Mouse (Mus musculus) liver, embryonic 12.5 days (tissue): ENCODE data around the gene Slc29a3. TPM values are rescaled to one million over a fixed set of nuclear protein-coding genes. Genes with fewer than 3 reads are reported as not detected.

Source experiments
- ATAC-seq: fragments of 200-750 bp; cut with Nextera tagmentation; 2 replicates; pipeline ENCODE4 v1.8.0; 2017; ENCODE audit warnings: moderate number of reproducible peaks, mild to moderate bottlenecking, moderate library complexity
- H3K27ac ChIP-seq: fragments of 300-500 bp; sonication (generic); 2 replicates; pipeline ENCODE4 v1.5.1; 2016; ENCODE audit warnings: mild to moderate bottlenecking
- H3K27me3 ChIP-seq: fragments of 300-500 bp; sonication (generic); replicated peaks from 2 replicates; pipeline ENCODE4 v1.6.1; 2016; ENCODE audit warnings: mild to moderate bottlenecking, moderate library complexity
- H3K36me3 ChIP-seq: fragments of 300-500 bp; sonication (generic); 2 replicates; pipeline ENCODE4 v1.6.1; 2016; ENCODE audit warnings: mild to moderate bottlenecking, moderate library complexity
- H3K4me1 ChIP-seq: fragments of 300-500 bp; sonication (generic); 2 replicates; pipeline ENCODE4 v1.6.1; 2016
- H3K4me2 ChIP-seq: fragments of 300-500 bp; sonication (generic); 2 replicates; pipeline ENCODE4 v1.6.1; 2016; ENCODE audit warnings: mild to moderate bottlenecking, moderate library complexity
- H3K4me3 ChIP-seq: fragments of 300-500 bp; sonication (generic); 2 replicates; pipeline ENCODE4 v1.5.1; 2016; ENCODE audit warnings: mild to moderate bottlenecking, moderate library complexity
- H3K9ac ChIP-seq: fragments of 300-500 bp; sonication (generic); 2 replicates; pipeline ENCODE4 v1.6.1; 2016; ENCODE audit warnings: mild to moderate bottlenecking, moderate library complexity
- H3K9me3 ChIP-seq: fragments of 300-500 bp; sonication (generic); replicated peaks from 2 replicates; pipeline ENCODE4 v1.6.1; 2016; ENCODE audit warnings: mild to moderate bottlenecking, moderate library complexity
- WGBS: fragments of 180-500 bp; shearing (Covaris S2); methylation state at CpG from one replicate; pipeline ENCODE4 v1.1.7; 2016; ENCODE audit not compliant: insufficient replicate concordance; 5-methylcytosine and 5-hydroxymethylcytosine counted together
- polyA plus RNA-seq: library from polyadenylated mRNA; unstranded; fragments of >200 nt; fragmentation: Nextera tagmentation; extraction: Ambion mirVana; gene quantifications from 2 replicates; pipeline ENCODE4 v1.2.1, GENCODE M21; 2016

Gene Slc29a3
- polyA plus RNA-seq, 1 experiment from 2014 or later: 4.2 TPM

- H3K9ac ChIP-seq: no peak overlapping the region
- no peaks in the 10 kb centered on the region for H3K9me3 ChIP-seq
- H3K36me3 ChIP-seq: no peaks in the 10 kb centered on the region
- 60% methylated on average over 10 of the region's 10 CpGs for WGBS
- no peak overlapping the region for H3K4me2 ChIP-seq
- H3K4me3 ChIP-seq: no peak overlapping the region
- H3K27me3 ChIP-seq: no peaks in the 10 kb centered on the region; the same call in 1 of the 2 replicates
- H3K4me1 ChIP-seq: peaks cover 23% of the 10 kb centered on the region; the same call in 1 of the 2 replicates
- no peak overlapping the region for H3K27ac ChIP-seq
- no peak for ATAC-seq
Observed at GRCm38 (mm10) chr10:60792365-60792764, 39.8 kb upstream of the Slc29a3 start.

GRCm38 (mm10) chr10:60790912-60791311, 38.3 kb upstream of the Slc29a3 start:
- 52% methylated on average over 6 of the region's 6 CpGs for WGBS
- Histone ChIP-seq H3K27ac (no peak overlapping the region), H3K4me2 (no peak overlapping the region), H3K9me3 (no peaks in the 10 kb centered on the region), H3K4me1 (peaks cover 23% of the 10 kb centered on the region; the same call in 1 of the 2 replicates), H3K4me3 (no peak overlapping the region), H3K36me3 (no peaks in the 10 kb centered on the region), H3K27me3 (no peaks in the 10 kb centered on the region; the same call in 1 of the 2 replicates), H3K9ac (no peak overlapping the region)
- no peak for ATAC-seq

- H3K9ac ChIP-seq: no peak overlapping the region
- ATAC-seq: no peak
- H3K36me3 ChIP-seq: no peaks in the 10 kb centered on the region
- WGBS: 71% methylated on average over 16 of the region's 16 CpGs
- H3K27me3 ChIP-seq: no peaks in the 10 kb centered on the region; the same call in 1 of the 2 replicates
- H3K4me3 ChIP-seq: no peak overlapping the region
- no peaks in the 10 kb centered on the region for H3K9me3 ChIP-seq
- no peak overlapping the region for H3K4me2 ChIP-seq
- H3K27ac ChIP-seq: no peak overlapping the region
- H3K4me1 ChIP-seq: 0 out of 2 replicates have a peak, but pooled peaks cover under 1% of the 10 kb centered on the region
Observed at GRCm38 (mm10) chr10:60787303-60788074, 34.9 kb upstream of the Slc29a3 start.

GRCm38 (mm10) chr10:60783608-60784007, 31.0 kb upstream of the Slc29a3 start:
- no peak overlapping the region for H3K9ac ChIP-seq
- H3K4me1 ChIP-seq: no peaks in the 10 kb centered on the region
- H3K27ac ChIP-seq: no peak overlapping the region
- ATAC-seq: no peak
- no peak overlapping the region for H3K4me3 ChIP-seq
- no peaks in the 10 kb centered on the region; the same call in 1 of the 2 replicates for H3K27me3 ChIP-seq
- 62% methylated on average over 2 of the region's 2 CpGs for WGBS
- no peaks in the 10 kb centered on the region for H3K36me3 ChIP-seq
- H3K9me3 ChIP-seq: no peaks in the 10 kb centered on the region
- H3K4me2 ChIP-seq: no peak overlapping the region

- 0 out of 2 replicates have a peak, but pooled peaks have one; percentile 8 for ATAC-seq
- H3K9ac ChIP-seq: no peak overlapping the region
- 0 out of 2 replicates have a peak overlapping the region, but pooled peaks have one; percentile 23 for H3K4me2 ChIP-seq
- H3K27me3 ChIP-seq: no peaks in the 10 kb centered on the region; the same call in 1 of the 2 replicates
- 9% methylated on average over 9 of the region's 9 CpGs for WGBS
- no peak overlapping the region for H3K4me3 ChIP-seq
- no peak overlapping the region for H3K27ac ChIP-seq
- H3K9me3 ChIP-seq: no peaks in the 10 kb centered on the region
- H3K36me3 ChIP-seq: 0 out of 2 replicates have a peak, but pooled peaks cover 4% of the 10 kb centered on the region
- no peaks in the 10 kb centered on the region for H3K4me1 ChIP-seq
Observed at GRCm38 (mm10) chr10:60779628-60780027, 27.0 kb upstream of the Slc29a3 start.

GRCm38 (mm10) chr10:60778542-60778941, 25.9 kb upstream of the Slc29a3 start:
- H3K4me2 ChIP-seq: no peak overlapping the region
- no peak overlapping the region for H3K9ac ChIP-seq
- no peak overlapping the region for H3K4me3 ChIP-seq
- H3K27me3 ChIP-seq: no peaks in the 10 kb centered on the region; the same call in 1 of the 2 replicates
- no peak overlapping the region for H3K27ac ChIP-seq
- 0 out of 2 replicates have a peak, but pooled peaks cover 6% of the 10 kb centered on the region for H3K36me3 ChIP-seq
- H3K4me1 ChIP-seq: no peaks in the 10 kb centered on the region
- no peak for ATAC-seq
- no peaks in the 10 kb centered on the region for H3K9me3 ChIP-seq
- 53% methylated on average over 12 of the region's 12 CpGs for WGBS

- Histone ChIP-seq H3K4me1 (no peaks in the 10 kb centered on the region), H3K27ac (no peak overlapping the region), H3K9me3 (no peaks in the 10 kb centered on the region), H3K4me3 (no peak overlapping the region), H3K9ac (no peak overlapping the region), H3K4me2 (no peak overlapping the region), H3K27me3 (no peaks in the 10 kb centered on the region; the same call in 1 of the 2 replicates), H3K36me3 (0 out of 2 replicates have a peak, but pooled peaks cover 7% of the 10 kb centered on the region)
- 75% methylated on average over 6 of the region's 6 CpGs for WGBS
- no peak for ATAC-seq
Observed at GRCm38 (mm10) chr10:60775473-60775872, 22.9 kb upstream of the Slc29a3 start.

- 0 out of 2 replicates have a peak, but pooled peaks cover 7% of the 10 kb centered on the region for H3K36me3 ChIP-seq
- no peak overlapping the region for H3K27ac ChIP-seq
- H3K4me1 ChIP-seq: no peaks in the 10 kb centered on the region
- H3K4me3 ChIP-seq: no peak overlapping the region
- H3K9ac ChIP-seq: no peak overlapping the region
- no peak for ATAC-seq
- WGBS: 85% methylated on average over 13 of the region's 13 CpGs
- no peaks in the 10 kb centered on the region for H3K9me3 ChIP-seq
- no peak overlapping the region for H3K4me2 ChIP-seq
- no peaks in the 10 kb centered on the region for H3K27me3 ChIP-seq
Observed at GRCm38 (mm10) chr10:60774616-60775015, 22.0 kb upstream of the Slc29a3 start.

- Histone ChIP-seq H3K4me2 (no peak overlapping the region), H3K27me3 (no peaks in the 10 kb centered on the region), H3K4me3 (no peak overlapping the region), H3K4me1 (no peaks in the 10 kb centered on the region), H3K9me3 (no peaks in the 10 kb centered on the region), H3K27ac (no peak overlapping the region), H3K9ac (no peak overlapping the region), H3K36me3 (0 out of 2 replicates have a peak, but pooled peaks cover 3% of the 10 kb centered on the region)
- no peak for ATAC-seq
- WGBS: 69% methylated on average over 4 of the region's 4 CpGs
Observed at GRCm38 (mm10) chr10:60770855-60771254, 18.3 kb upstream of the Slc29a3 start.

GRCm38 (mm10) chr10:60768614-60769013, 16.0 kb upstream of the Slc29a3 start:
- Histone ChIP-seq H3K27me3 (no peaks in the 10 kb centered on the region), H3K4me3 (no peak overlapping the region), H3K9ac (no peak overlapping the region), H3K4me1 (no peaks in the 10 kb centered on the region), H3K27ac (no peak overlapping the region), H3K4me2 (no peak overlapping the region), H3K36me3 (0 out of 2 replicates have a peak, but pooled peaks cover 2% of the 10 kb centered on the region), H3K9me3 (no peaks in the 10 kb centered on the region)
- 65% methylated on average over 7 of the region's 7 CpGs for WGBS
- no peak for ATAC-seq

GRCm38 (mm10) chr10:60767400-60767799, 14.8 kb upstream of the Slc29a3 start:
- Histone ChIP-seq H3K9ac (no peak overlapping the region), H3K27me3 (no peaks in the 10 kb centered on the region), H3K4me3 (no peak overlapping the region), H3K27ac (no peak overlapping the region), H3K9me3 (no peaks in the 10 kb centered on the region), H3K4me1 (no peaks in the 10 kb centered on the region), H3K4me2 (no peak overlapping the region), H3K36me3 (no peaks in the 10 kb centered on the region)
- 64% methylated on average over 7 of the region's 7 CpGs for WGBS
- no peak for ATAC-seq

- Histone ChIP-seq H3K27me3 (0 out of 2 replicates have a peak, but pooled peaks cover 3% of the 10 kb centered on the region), H3K4me1 (no peaks in the 10 kb centered on the region), H3K36me3 (no peaks in the 10 kb centered on the region), H3K9ac (no peak overlapping the region), H3K9me3 (0 out of 2 replicates have a peak, but pooled peaks cover 3% of the 10 kb centered on the region), H3K4me2 (no peak overlapping the region), H3K27ac (no peak overlapping the region), H3K4me3 (no peak overlapping the region)
- no peak for ATAC-seq
- 65% methylated on average over 1 of the region's 1 CpGs for WGBS
Observed at GRCm38 (mm10) chr10:60762126-60762525, 9.5 kb upstream of the Slc29a3 start.
